In genomic region chr19:28628416-28628815, GRCm38 (mm10) we compare ENCODE assay signal across 9 mouse cellular contexts. TPM values are rescaled to one million over a fixed set of nuclear protein-coding genes. Genes with fewer than 3 reads are reported as not detected.
DNase-seq lines count a peak whose midpoint lies in the region; ATAC-seq and TF ChIP-seq lines count a peak whose summit lies in the region.
"Had no signal": no experiment of that assay in that cellular context is flagged by ENCODE, and none has a peak within 500 bp of the region (broad histone marks: within the 10 kb centered on the region; RNA-seq: fewer than 3 reads in every experiment).

No protein-coding gene starts in this region.

- 70% methylated on average over 8 of the region's 8 CpGs for WGBS in embryonic facial prominence, embryonic 11.5 days
- 73% methylated on average over 8 of the region's 8 CpGs for WGBS in embryonic facial prominence, embryonic 10.5 days
- 37% methylated on average over 8 of the region's 8 CpGs for WGBS in lung, adult 2 months

- TF ChIP-seq POLR2A in lung, adult 2 months (IDR thresholded peaks at IDR 0.05; ENCODE audit: borderline replicate concordance, extremely low read depth, low read depth, low read length), result no peak

- no peak overlapping the region for H3K4me2 ChIP-seq in embryonic facial prominence, embryonic 11.5 days (ENCODE audit: low read depth, low read length)

- no peak for ATAC-seq in embryonic facial prominence, embryonic 11.5 days (replicated peaks; ENCODE audit: insufficient number of reproducible peaks, low FRiP score, low TSS enrichment, low read depth)
- ATAC-seq in megakaryocyte progenitor cell, adult 5-6 weeks (replicated peaks; ENCODE audit: poor library complexity), result peak; percentile 68
- ATAC-seq in activated CD4-positive, CD25-positive, alpha-beta regulatory T cell, adult 4 months, result no peak

- no peaks in the 10 kb centered on the region for H3K9me3 ChIP-seq in embryonic facial prominence, embryonic 11.5 days (replicated peaks; ENCODE audit: control insufficient read depth, low read length)
- no peaks in the 10 kb centered on the region for H3K9me3 ChIP-seq in embryonic facial prominence, embryonic 10.5 days
- H3K9me3 ChIP-seq: megakaryocyte, embryonic 14.5 days had no signal

- no peak overlapping the region for H3K9ac ChIP-seq in embryonic facial prominence, embryonic 11.5 days (replicated peaks; ENCODE audit: low read length)

- peak; percentile 57 for DNase-seq in embryonic facial prominence, embryonic 11.5 days (ENCODE audit: low spot score)
- no peak for DNase-seq in embryonic facial prominence, embryonic 10.5 days (ENCODE audit: low spot score)
- peak; percentile 6 for DNase-seq in lung, postnatal 25 days (ENCODE audit: low spot score)
- DNase-seq in lung, adult 2 months, result no peak
- peak; percentile 15 to 22 for DNase-seq in heart, postnatal 10 days
- DNase-seq in spleen, postnatal 10 days (ENCODE audit: low spot score in 2 of 2), result no peak

- intact Hi-C loops in heart, postnatal 10 days (cut with DNase I), result loop anchor here (10.0 kb wide), 2 partner anchors 464 to 1184 kb away; no protein-coding TSS in a partner anchor

- H3K27me3 ChIP-seq in embryonic facial prominence, embryonic 11.5 days (ENCODE audit: control insufficient read depth, insufficient read depth, low read length), result no peaks in the 10 kb centered on the region
- H3K27me3 ChIP-seq in embryonic facial prominence, embryonic 10.5 days (replicated peaks; ENCODE audit: low read depth, poor library complexity, severe bottlenecking), result no peaks in the 10 kb centered on the region
- H3K27me3 ChIP-seq: megakaryocyte, embryonic 14.5 days had no signal

- no peaks in the 10 kb centered on the region for H3K36me3 ChIP-seq in embryonic facial prominence, embryonic 11.5 days (replicated peaks; ENCODE audit: control insufficient read depth, insufficient read depth, low read depth, low read length)
- no peaks in the 10 kb centered on the region for H3K36me3 ChIP-seq in embryonic facial prominence, embryonic 10.5 days (replicated peaks)

- H3K27ac ChIP-seq in embryonic facial prominence, embryonic 11.5 days (replicated peaks; ENCODE audit: low read depth, low read length), result no peak overlapping the region
- no peak overlapping the region for H3K27ac ChIP-seq in embryonic facial prominence, embryonic 10.5 days (replicated peaks)

- no peak overlapping the region for H3K4me3 ChIP-seq in embryonic facial prominence, embryonic 11.5 days (ENCODE audit: low read depth, low read length)
- H3K4me3 ChIP-seq in embryonic facial prominence, embryonic 10.5 days, result no peak overlapping the region
- no peak overlapping the region for H3K4me3 ChIP-seq in lung, adult 2 months (replicated peaks; ENCODE audit: extremely low read depth, low read depth, low read length)
- H3K4me3 ChIP-seq: megakaryocyte, embryonic 14.5 days had no signal

- no peak for TF ChIP-seq CTCF in lung, adult 2 months (IDR thresholded peaks at IDR 0.05; ENCODE audit: insufficient read depth, low read length)

- no peaks in the 10 kb centered on the region for H3K4me1 ChIP-seq in embryonic facial prominence, embryonic 11.5 days (ENCODE audit: control insufficient read depth, insufficient read depth, low read length)
- H3K4me1 ChIP-seq in embryonic facial prominence, embryonic 10.5 days, result no peaks in the 10 kb centered on the region
- no peaks in the 10 kb centered on the region for H3K4me1 ChIP-seq in lung, adult 2 months (ENCODE audit: control insufficient read depth, insufficient read depth, low read length)
- H3K4me1 ChIP-seq: megakaryocyte, embryonic 14.5 days had no signal

RNA-seq across cellular contexts. Expression of gene Glis3, which starts 51.5 kb away (rescaled TPM):
- polyA plus RNA-seq in embryonic facial prominence, embryonic 11.5 days (2014; fragmentation: Nextera tagmentation; extraction: Ambion mirVana), result 2.0 and 2.1 TPM in 2 replicates
- polyA plus RNA-seq in embryonic facial prominence, embryonic 10.5 days (2016; fragmentation: Nextera tagmentation; extraction: Ambion mirVana), result 1.7 and 2.3 TPM in 2 replicates
- polyA plus RNA-seq in lung, adult 2 months (2012; rRNA removed), result 5.2 and 6.5 TPM in 2 replicates
- 1 to 10 TPM; 1.7 to 2.0 TPM for total RNA-seq in heart, postnatal 10 days (2021)
- total RNA-seq in megakaryocyte progenitor cell, adult 5-6 weeks (2015), result 5.8 and 8.5 TPM in 2 replicates
- total RNA-seq in megakaryocyte progenitor cell, adult 5-6 weeks (2017), result 2.5 and 3.5 TPM in 2 replicates
- polyA plus RNA-seq in activated CD4-positive, CD25-positive, alpha-beta regulatory T cell, adult 4 months (2017; shearing (Covaris generic)), result 1 to 10 TPM in 1 of 2 experiments, under 1 TPM in 1; 0.13 to 1.3 TPM

Comparison
In these comparisons a context has a peak if more than half of its experiments do, and no peak if none do; other contexts are left out.
1. DNase-seq: peak in embryonic facial prominence, embryonic 11.5 days (single experiment), lung, postnatal 25 days (single experiment) and heart, postnatal 10 days (2 of 2); none in embryonic facial prominence, embryonic 10.5 days (single experiment), lung, adult 2 months (single experiment) and spleen, postnatal 10 days (0 of 2).